Mouse (Mus musculus) heart, embryonic 13.5 days (tissue): Measurements from ENCODE around the gene Hao1. TPM values are rescaled to one million over a fixed set of nuclear protein-coding genes. Genes with fewer than 3 reads are reported as not detected.

Experiments used
- ATAC-seq: fragments of 200-750 bp; cut with Nextera tagmentation; 2 replicates; pipeline ENCODE4 v1.8.0; 2017; ENCODE audit warnings: moderate TSS enrichment; ENCODE audit not compliant: insufficient number of reproducible peaks, low FRiP score, low TSS enrichment; ENCODE audit errors: extremely low read depth
- H3K27ac ChIP-seq: fragments of 300-500 bp; sonication (generic); replicated peaks from 2 replicates; pipeline ENCODE4 v1.5.1; 2015; ENCODE audit warnings: moderate library complexity, mild to moderate bottlenecking, inconsistent platforms
- H3K27me3 ChIP-seq: fragments of 300-500 bp; sonication (generic); replicated peaks from 2 replicates; pipeline ENCODE4 v1.6.1; 2015; ENCODE audit warnings: mild to moderate bottlenecking, inconsistent platforms
- H3K36me3 ChIP-seq: fragments of 300-500 bp; sonication (generic); 2 replicates; pipeline ENCODE4 v1.6.1; 2015; ENCODE audit warnings: mild to moderate bottlenecking, inconsistent platforms
- H3K4me1 ChIP-seq: fragments of 300-500 bp; sonication (generic); 2 replicates; pipeline ENCODE4 v1.6.1; 2015; ENCODE audit warnings: inconsistent platforms
- H3K4me2 ChIP-seq: fragments of 300-500 bp; sonication (generic); 2 replicates; pipeline ENCODE4 v1.6.1; 2015; ENCODE audit warnings: inconsistent platforms, mild to moderate bottlenecking, moderate library complexity
- H3K4me3 ChIP-seq: fragments of 300-500 bp; sonication (generic); 2 replicates; pipeline ENCODE4 v1.5.1; 2015; ENCODE audit warnings: moderate library complexity, mild to moderate bottlenecking, inconsistent platforms
- H3K9ac ChIP-seq: fragments of 300-500 bp; sonication (generic); 2 replicates; pipeline ENCODE4 v1.6.1; 2015; ENCODE audit warnings: inconsistent platforms, mild to moderate bottlenecking, moderate library complexity
- H3K9me3 ChIP-seq: fragments of 300-500 bp; sonication (generic); 2 replicates; pipeline ENCODE4 v1.6.1; 2016; ENCODE audit warnings: inconsistent platforms
- WGBS: fragments of 180-500 bp; shearing (Covaris S2); methylation state at CpG from one replicate; pipeline ENCODE4 v1.1.7; 2015; ENCODE audit warnings: mixed read lengths; 5-methylcytosine and 5-hydroxymethylcytosine counted together
- polyA plus RNA-seq: library from polyadenylated mRNA; unstranded; fragments of >200 nt; fragmentation: Nextera tagmentation; extraction: Ambion mirVana; gene quantifications from 2 replicates; pipeline ENCODE4 v1.2.1, GENCODE M21; 2015

Hao1 gene
- polyA plus RNA-seq, 1 experiment from 2014 or later = not detected

DNA sequence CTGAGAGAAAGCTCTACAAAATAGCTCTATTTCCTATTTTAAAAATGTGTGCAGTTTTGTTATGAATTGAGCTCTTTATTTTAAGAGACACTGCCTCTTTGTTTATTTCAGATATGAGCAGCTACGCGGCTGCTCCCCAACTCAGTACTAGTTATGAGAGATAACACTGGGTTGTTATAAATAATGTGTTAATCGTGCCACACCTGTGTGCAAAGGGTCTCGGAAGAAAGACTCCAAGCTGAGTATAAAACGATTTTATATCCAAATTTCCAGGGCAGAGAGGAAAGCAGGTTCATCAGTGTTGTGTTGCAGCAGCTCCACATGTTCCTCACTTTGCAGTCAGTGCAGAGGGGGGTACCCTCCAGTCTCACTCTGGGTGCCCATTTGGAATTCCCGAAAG is 91.8 kb downstream of the Hao1 start:
- H3K27ac ChIP-seq = no peak overlapping the region
- H3K9me3 ChIP-seq = no peaks in the 10 kb centered on the region
- no peak for ATAC-seq
- 55% methylated on average over 6 of the region's 6 CpGs for WGBS
- H3K4me2 ChIP-seq = no peak overlapping the region
- no peaks in the 10 kb centered on the region for H3K4me1 ChIP-seq
- H3K36me3 ChIP-seq = no peaks in the 10 kb centered on the region
- H3K9ac ChIP-seq = no peak overlapping the region
- H3K27me3 ChIP-seq = no peaks in the 10 kb centered on the region; the same call in 1 of the 2 replicates
- no peak overlapping the region for H3K4me3 ChIP-seq

DNA sequence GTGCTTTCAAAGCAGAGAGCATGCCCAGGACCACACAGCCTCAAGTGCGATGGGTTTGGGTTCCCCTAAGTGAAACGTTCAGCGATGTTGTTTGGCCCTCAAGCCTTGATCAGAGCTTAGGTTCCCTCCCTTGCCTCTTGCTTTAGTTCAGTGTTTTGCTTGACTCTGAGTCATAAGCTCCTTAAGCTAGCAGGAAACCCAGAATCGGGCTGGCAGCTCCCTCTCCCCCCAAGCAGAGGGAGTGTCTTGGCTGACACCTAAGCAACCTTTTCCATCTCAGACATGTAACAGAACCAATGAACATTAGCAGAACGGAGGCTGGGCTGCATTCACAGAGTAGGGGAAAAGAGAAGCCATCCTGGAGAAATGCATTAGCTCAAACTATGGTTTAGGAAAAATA is 93.3 kb downstream of the Hao1 start:
- no peaks in the 10 kb centered on the region for H3K36me3 ChIP-seq
- no peak overlapping the region for H3K9ac ChIP-seq
- no peak overlapping the region for H3K4me2 ChIP-seq
- 57% methylated on average over 5 of the region's 5 CpGs for WGBS
- H3K4me1 ChIP-seq = no peaks in the 10 kb centered on the region
- H3K4me3 ChIP-seq = no peak overlapping the region
- ATAC-seq = no peak
- H3K9me3 ChIP-seq = no peaks in the 10 kb centered on the region
- H3K27ac ChIP-seq = no peak overlapping the region
- no peaks in the 10 kb centered on the region; the same call in 1 of the 2 replicates for H3K27me3 ChIP-seq

DNA sequence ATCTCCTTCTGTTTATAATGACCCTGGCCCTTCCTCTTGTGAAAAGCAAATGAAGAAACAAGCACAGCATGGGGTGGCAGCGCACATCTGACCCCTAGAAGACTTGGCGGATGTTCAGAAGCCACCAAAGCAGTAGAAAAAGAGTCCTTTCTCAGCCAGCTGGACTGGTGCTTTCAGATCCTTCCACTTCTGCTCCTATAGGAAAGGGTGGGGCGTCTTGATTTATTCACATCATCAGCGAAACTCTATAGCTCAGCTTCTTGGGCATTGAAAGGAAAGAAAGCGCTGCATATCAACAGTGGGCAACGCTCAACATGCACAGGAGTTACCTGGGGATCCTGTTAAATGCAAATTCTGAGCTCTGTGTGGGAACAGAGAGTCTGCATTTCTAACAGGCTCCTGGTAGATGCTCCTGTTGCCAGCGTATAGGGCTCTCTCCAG is 98.1 kb downstream of the Hao1 start:
- H3K4me3 ChIP-seq = no peak overlapping the region
- H3K27me3 ChIP-seq = no peaks in the 10 kb centered on the region; the same call in 1 of the 2 replicates
- H3K4me1 ChIP-seq = no peaks in the 10 kb centered on the region
- H3K9ac ChIP-seq = no peak overlapping the region
- H3K36me3 ChIP-seq = no peaks in the 10 kb centered on the region
- H3K9me3 ChIP-seq = no peaks in the 10 kb centered on the region
- ATAC-seq = no peak
- no peak overlapping the region for H3K27ac ChIP-seq
- H3K4me2 ChIP-seq = no peak overlapping the region
- 30% methylated on average over 7 of the region's 7 CpGs for WGBS

DNA sequence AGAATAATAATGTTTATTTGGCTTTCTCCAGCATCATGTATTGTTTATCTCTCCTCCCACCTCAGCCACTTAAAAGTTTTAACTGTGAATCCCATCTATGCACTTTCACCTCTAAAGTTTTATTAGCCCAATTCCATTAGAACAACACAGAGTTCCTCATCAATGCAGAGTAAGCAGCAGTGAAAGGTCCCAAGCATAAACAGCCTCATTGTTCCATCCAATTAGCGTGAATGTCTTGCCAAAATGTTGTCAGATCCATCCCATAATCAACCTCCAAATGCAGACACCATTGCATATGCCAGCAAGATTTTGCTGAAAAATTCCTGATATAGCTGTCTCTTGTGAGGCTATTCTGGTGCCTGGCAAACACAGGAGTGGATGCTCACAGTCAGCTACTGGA is 101.4 kb downstream of the Hao1 start:
- H3K36me3 ChIP-seq = no peaks in the 10 kb centered on the region
- H3K4me1 ChIP-seq = no peaks in the 10 kb centered on the region
- H3K27me3 ChIP-seq = no peaks in the 10 kb centered on the region
- ATAC-seq = no peak
- H3K9ac ChIP-seq = no peak overlapping the region
- H3K4me3 ChIP-seq = no peak overlapping the region
- no peak overlapping the region for H3K4me2 ChIP-seq
- WGBS = 83% methylated on average over 1 of the region's 1 CpGs
- H3K27ac ChIP-seq = no peak overlapping the region
- no peaks in the 10 kb centered on the region for H3K9me3 ChIP-seq

DNA sequence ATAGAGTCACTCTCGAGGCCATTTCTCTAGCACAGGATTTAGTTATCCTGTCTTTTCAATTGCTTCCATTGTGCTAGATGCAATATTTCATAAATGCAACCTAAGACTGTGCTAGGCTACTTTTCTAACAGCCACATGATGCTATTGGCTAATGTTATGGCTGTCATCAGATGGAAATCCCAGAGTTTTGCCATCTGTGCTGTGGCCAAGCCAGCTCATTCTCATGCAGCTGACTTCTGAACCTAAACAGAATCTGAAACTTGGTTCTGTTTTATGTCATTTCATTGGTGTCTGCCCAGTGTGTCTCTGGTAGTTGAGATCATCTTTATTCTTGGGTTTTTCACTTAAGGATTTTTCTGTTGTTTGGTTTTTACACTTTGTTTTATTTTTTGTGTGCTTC is 103.2 kb downstream of the Hao1 start:
- Histone ChIP-seq H3K9me3 (no peaks in the 10 kb centered on the region), H3K36me3 (no peaks in the 10 kb centered on the region), H3K4me3 (no peak overlapping the region), H3K9ac (no peak overlapping the region), H3K4me2 (no peak overlapping the region), H3K27me3 (no peaks in the 10 kb centered on the region), H3K27ac (no peak overlapping the region), H3K4me1 (no peaks in the 10 kb centered on the region)
- WGBS = 67% methylated on average over 1 of the region's 1 CpGs
- no peak for ATAC-seq

Other genes starting within 250 kb of the Hao1 start
- gene Tmx4, start 89.8 kb upstream of the Hao1 start, polyA plus RNA-seq = 35.9 and 36.0 TPM in 2 replicates
- 3.9 and 5.9 TPM in 2 replicates for gene Plcb1, start 231.7 kb upstream of the Hao1 start, polyA plus RNA-seq